12 mouse cellular contexts compared by ENCODE assay signal in genomic region chr5:30787381-30787780, GRCm38 (mm10).
"Had no signal": no experiment of that assay in that cellular context is flagged by ENCODE, and none has a peak within 500 bp of the region (broad histone marks: within the 10 kb centered on the region; RNA-seq: fewer than 3 reads in every experiment).

No protein-coding gene starts in this region.

- DNase-seq: kidney, postnatal 25 days; layer of hippocampus, adult 9-11 months; layer of hippocampus, postnatal 36 days; left cerebral cortex, postnatal 4 days; liver, postnatal 0 days; lung, embryonic 14.5 days; retina, postnatal 1 day; thymus, adult 18-20 months; thymus, postnatal 14 days; thymus, postnatal 4 days had no signal

- ATAC-seq: liver, postnatal 0 days; lung, postnatal 0 days; midbrain, embryonic 15.5 days had no signal
